Mouse (Mus musculus) brain, adult 10 weeks (tissue): ENCODE measurements around the gene Gm39566. TPM values are rescaled to one million over a fixed set of nuclear protein-coding genes. Genes with fewer than 3 reads are reported as not detected.

Experiments used
- polyA plus RNA-seq: library from polyadenylated mRNA; stranded (reverse); fragments of 350-450 nt; fragmentation: Illumina TruSeq; extraction: RNeasy Lipid Tissue Mini Kit (QIAGEN cat#74804); gene quantifications from one replicate; pipeline ENCODE4 v1.2.3, GENCODE M21; 2015; ENCODE audit warnings: low read depth, low replicate concordance

Gene Gm39566
- polyA plus RNA-seq, result not detected

DNA sequence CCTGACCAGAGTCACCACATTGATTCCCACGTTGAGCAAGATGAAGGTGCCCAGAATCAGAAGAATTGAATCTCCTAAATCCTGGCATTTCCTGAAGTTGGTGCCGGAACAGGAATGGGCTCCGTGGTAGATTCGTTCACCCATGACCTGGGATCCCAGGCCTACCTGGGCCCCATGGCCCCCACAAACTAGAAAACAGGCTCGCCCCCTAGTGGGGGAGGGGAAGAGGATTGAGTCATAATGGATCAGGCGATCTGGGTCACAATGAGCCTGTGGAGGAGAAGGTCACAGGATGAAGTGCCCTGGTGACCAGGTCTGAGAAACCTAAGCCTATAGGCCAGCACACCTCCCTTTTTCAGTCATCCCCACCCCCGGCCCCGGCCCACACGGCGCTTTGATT lies at the start of gene Gm39566:
TSS of gene Gm39566 (minus strand) at position 144 of the 400 bp plus-strand sequence.

DNA sequence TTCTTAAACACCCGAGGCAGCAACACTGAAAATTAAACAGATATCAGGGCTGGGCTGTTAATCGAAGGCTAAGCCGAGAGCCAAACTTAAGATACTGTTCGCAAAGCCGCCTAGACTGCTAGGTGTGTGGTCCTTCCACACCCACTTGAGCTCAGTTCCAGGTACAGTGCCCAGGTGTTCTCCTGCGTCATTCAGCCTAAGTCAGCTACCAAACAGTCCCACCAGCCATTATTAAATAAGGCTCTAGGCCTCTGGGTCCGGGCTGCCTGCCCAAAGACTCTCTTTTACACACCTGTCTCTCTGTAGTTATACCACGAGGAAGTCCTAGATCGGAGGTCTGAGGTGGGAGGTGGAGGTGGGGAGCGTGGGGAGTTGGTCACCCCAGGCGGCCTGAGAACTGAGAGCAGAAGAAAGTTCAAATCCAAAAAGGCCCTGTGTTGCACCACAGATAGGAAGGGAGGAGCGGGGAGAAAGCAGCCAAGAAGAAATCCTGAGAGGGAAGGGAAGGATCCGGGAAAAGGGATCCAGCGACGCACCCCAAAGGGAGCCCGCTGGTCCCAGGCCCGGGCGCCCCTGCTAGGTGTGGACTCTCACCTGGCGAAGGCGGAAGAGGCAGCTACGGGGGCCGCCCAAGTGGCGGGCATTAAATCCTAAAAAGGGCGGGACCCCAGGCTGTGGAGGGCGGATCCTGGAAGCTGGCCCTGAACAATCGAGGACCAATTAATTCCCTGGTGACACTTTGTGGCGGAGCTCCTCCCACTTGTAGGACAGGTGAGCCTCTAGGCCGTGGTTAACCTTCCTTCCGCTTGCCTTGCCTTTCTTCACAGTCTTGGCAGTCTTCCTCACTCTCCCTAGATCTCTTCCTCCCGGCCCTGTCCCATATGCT lies 43.3 kb upstream of the Gm39566 start, which contains the start of gene Tnk1:
TSS of gene Tnk1 (minus strand) at position 618 of the 886 bp plus-strand sequence.

GRCm38 (mm10) chr11:69846198-69846680 lies 31.1 kb upstream of the Gm39566 start, which contains the start of gene Plscr3:
Plscr3 (plus strand) TSS chr11:69846376.

GRCm38 (mm10) chr11:69837952-69838713 lies 23.0 kb upstream of the Gm39566 start, which contains the start of gene Tmem256:
Tmem256 (plus strand) TSS chr11:69838514.

DNA sequence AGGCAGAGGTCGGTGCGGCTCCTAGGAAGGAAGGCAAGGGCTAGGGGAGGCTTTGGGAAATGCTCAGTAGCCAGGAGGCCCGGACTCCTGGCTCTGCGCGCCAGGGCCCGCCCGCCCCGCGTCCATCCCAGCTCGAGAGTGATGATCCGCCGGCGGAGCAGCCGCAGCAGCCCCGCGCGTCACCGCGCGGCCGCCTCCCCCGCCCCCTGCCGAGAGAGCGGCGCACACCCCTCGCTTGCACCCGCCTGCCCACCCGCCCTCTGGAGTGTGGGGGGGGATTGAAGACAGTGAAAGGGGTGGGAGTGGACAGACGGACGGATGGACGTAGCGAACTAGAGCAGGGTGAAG lies 22.5 kb upstream of the Gm39566 start, which contains the start of gene Nlgn2:
TSS of gene Nlgn2 (minus strand) at position 181 of the 348 bp plus-strand sequence.

GRCm38 (mm10) chr11:69822080-69822479 lies 7.0 kb upstream of the Gm39566 start, which contains the start of gene Spem1:
Spem1 (minus strand) TSS chr11:69822180.

DNA sequence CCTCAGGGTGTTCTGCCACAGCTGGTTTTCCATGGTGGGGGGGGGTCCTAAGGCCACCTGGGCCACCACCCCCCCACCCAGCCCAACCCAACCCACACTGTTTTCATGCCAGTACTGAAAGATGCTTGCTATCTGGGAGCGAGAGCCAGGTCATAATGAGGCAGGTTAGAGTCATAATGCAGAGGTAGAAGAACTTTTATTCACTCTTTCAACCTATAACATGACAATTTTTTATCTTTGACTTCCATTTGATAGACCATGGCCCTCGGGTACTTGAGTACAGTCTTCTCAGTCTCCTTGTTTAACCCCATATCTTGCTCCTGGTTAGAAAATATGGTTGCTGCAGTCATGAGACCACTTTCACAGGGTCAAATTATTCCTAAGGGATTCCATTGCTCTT lies 3.3 kb upstream of the Gm39566 start, which contains the start of gene Spem2:
TSS of gene Spem2 (minus strand) at position 101 of the 400 bp plus-strand sequence.

DNA sequence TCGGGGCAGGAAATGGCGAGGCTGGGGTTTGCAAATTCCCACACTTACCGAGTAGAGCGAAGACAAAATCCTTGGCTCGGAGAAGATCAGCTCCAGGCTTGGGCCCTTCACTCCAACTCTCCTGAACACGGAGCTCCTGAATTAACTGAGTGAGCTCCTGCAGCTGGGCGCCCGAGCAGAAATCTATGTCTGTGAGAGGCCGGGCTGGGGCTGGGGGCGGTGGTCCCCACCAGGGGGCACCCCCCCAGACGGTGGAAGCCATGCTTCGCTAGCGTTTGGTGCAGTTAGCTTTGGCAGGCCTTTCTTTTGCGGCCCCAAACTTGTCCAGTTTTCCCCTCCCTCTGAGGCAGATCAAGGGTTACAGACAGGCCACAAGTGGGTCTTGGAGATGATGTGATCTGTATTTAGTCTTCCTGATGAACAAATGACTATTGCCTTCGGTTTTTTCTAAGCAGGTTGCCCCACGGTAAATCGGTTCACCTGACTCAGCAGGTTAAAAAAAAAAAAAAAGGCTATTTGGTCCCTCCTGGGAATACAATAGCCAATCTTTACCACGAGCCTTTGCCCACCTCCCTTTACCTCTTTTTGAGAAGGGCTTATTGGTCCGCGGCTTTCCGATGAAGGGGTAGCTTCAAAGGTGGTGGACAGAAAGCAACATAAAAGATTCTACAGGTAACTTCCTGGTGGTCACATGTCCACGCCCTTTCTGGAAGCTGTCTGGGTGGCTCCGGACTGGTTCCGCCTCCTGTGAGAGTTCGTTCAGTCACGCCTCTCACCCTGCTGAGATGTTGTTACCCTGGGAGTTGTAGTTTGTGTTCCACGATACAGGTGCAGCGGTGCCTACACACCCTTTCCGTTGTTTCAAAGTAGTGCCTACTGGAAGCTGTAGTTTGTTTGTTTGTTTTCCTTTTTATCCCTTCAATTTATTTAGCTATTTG lies 9.9 kb downstream of the Gm39566 start, which contains the start of gene Tmem102:
TSS of gene Tmem102 (minus strand) at position 653 of the 938 bp plus-strand sequence.

GRCm38 (mm10) chr11:69801379-69801977 lies 13.6 kb downstream of the Gm39566 start, which contains the start of gene Fgf11:
Fgf11 (minus strand) TSS chr11:69801857.

GRCm38 (mm10) chr11:69795168-69795982 lies 19.7 kb downstream of the Gm39566 start, which contains the start of gene Chrnb1:
Chrnb1 (minus strand) TSS chr11:69795943.

GRCm38 (mm10) chr11:69765221-69766125 lies 49.6 kb downstream of the Gm39566 start, which contains the start of gene Zbtb4:
Zbtb4 (plus strand) TSS chr11:69765912.

DNA sequence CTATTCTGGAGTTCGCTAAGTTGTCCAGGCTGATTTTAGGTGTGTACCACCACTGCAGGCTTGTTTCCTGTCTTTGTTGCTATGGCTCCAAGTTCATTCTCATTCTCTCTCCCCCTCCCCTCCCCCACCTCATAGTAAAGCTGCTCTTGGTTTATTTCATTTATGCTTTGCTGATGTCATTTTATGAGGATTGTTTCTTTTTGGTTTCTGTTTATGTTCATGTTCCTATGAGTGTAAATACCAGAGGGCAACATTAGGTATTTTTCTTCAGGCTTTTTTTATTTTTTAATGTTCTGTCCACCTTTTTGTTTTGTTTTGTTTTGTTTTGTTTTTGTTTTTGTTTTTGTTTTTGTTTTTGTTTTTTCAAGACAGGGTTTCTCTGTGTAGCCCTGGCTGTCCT lies 53.2 kb downstream of the Gm39566 start, which contains the start of gene Slc35g3:
TSS of gene Slc35g3 (minus strand) at position 101 of the 400 bp plus-strand sequence.

Other genes starting within 250 kb of the Gm39566 start
- gene Wrap53, start 235.0 kb downstream of the Gm39566 start, polyA plus RNA-seq, result 12.1 TPM
- 21.0 TPM for gene Trp53, start 234.9 kb downstream of the Gm39566 start, polyA plus RNA-seq
- gene Atp1b2, start 209.4 kb downstream of the Gm39566 start, polyA plus RNA-seq, result 372 TPM
- not detected for gene Shbg, start 197.4 kb downstream of the Gm39566 start, polyA plus RNA-seq
- 20.6 TPM for gene Sat2, start 193.3 kb downstream of the Gm39566 start, polyA plus RNA-seq
- 92.2 TPM for gene Fxr2, start 182.3 kb downstream of the Gm39566 start, polyA plus RNA-seq
- gene Sox15, start 160.0 kb downstream of the Gm39566 start, polyA plus RNA-seq, result not detected
- gene Mpdu1, start 152.7 kb downstream of the Gm39566 start, polyA plus RNA-seq, result 97.8 TPM
- 18.2 TPM for gene Cd68, start 149.1 kb downstream of the Gm39566 start, polyA plus RNA-seq
- 435 TPM for gene Eif4a1, start 142.9 kb downstream of the Gm39566 start, polyA plus RNA-seq
- gene Senp3, start 133.2 kb downstream of the Gm39566 start, polyA plus RNA-seq, result 110 TPM
- gene Tnfsf13, start 129.5 kb downstream of the Gm39566 start, polyA plus RNA-seq, result 4.0 TPM
- gene Tnfsf12, start 119.4 kb downstream of the Gm39566 start, polyA plus RNA-seq, result 14.5 TPM
- 2.1 TPM for gene Tnfsfm13, start 119.2 kb downstream of the Gm39566 start, polyA plus RNA-seq
- 26.2 TPM for gene Polr2a, start 56.7 kb downstream of the Gm39566 start, polyA plus RNA-seq
- gene Slc35g3, start 53.3 kb downstream of the Gm39566 start, polyA plus RNA-seq, result not detected
- gene Zbtb4, start 49.4 kb downstream of the Gm39566 start, polyA plus RNA-seq, result 61.8 TPM
- gene Chrnb1, start 19.4 kb downstream of the Gm39566 start, polyA plus RNA-seq, result 0.61 TPM
- 16.9 TPM for gene Fgf11, start 13.4 kb downstream of the Gm39566 start, polyA plus RNA-seq
- not detected for gene Tmem102, start 9.7 kb downstream of the Gm39566 start, polyA plus RNA-seq
- gene Spem2, start 3.2 kb upstream of the Gm39566 start, polyA plus RNA-seq, result not detected
- gene Spem1, start 6.9 kb upstream of the Gm39566 start, polyA plus RNA-seq, result not detected
- gene Nlgn2, start 22.5 kb upstream of the Gm39566 start, polyA plus RNA-seq, result 101 TPM
- 280 TPM for gene Tmem256, start 23.2 kb upstream of the Gm39566 start, polyA plus RNA-seq
- gene Plscr3, start 31.1 kb upstream of the Gm39566 start, polyA plus RNA-seq, result 18.8 TPM
- gene Tnk1, start 43.4 kb upstream of the Gm39566 start, polyA plus RNA-seq, result not detected
- not detected for gene Tmem95, start 62.7 kb upstream of the Gm39566 start, polyA plus RNA-seq
- 1.7 TPM for gene Kctd11, start 66.1 kb upstream of the Gm39566 start, polyA plus RNA-seq
- gene Acap1, start 80.2 kb upstream of the Gm39566 start, polyA plus RNA-seq, result not detected
- 0.33 TPM for gene 2810408A11Rik, start 85.7 kb upstream of the Gm39566 start, polyA plus RNA-seq
- 63.2 TPM for gene Neurl4, start 85.8 kb upstream of the Gm39566 start, polyA plus RNA-seq
- gene Gps2, start 98.6 kb upstream of the Gm39566 start, polyA plus RNA-seq, result 35.4 TPM
- gene Eif5a, start 106.7 kb upstream of the Gm39566 start, polyA plus RNA-seq, result 640 TPM
- gene Ybx2, start 120.5 kb upstream of the Gm39566 start, polyA plus RNA-seq, result 4.8 TPM
- 1.4 TPM for gene Slc2a4, start 132.9 kb upstream of the Gm39566 start, polyA plus RNA-seq
- not detected for gene Cldn7, start 149.5 kb upstream of the Gm39566 start, polyA plus RNA-seq
- 108 TPM for gene Ctdnep1, start 165.9 kb upstream of the Gm39566 start, polyA plus RNA-seq
- 115 TPM for gene Elp5, start 167.2 kb upstream of the Gm39566 start, polyA plus RNA-seq
- gene Gabarap, start 175.8 kb upstream of the Gm39566 start, polyA plus RNA-seq, result 346 TPM
- 56.1 TPM for gene Phf23, start 180.5 kb upstream of the Gm39566 start, polyA plus RNA-seq
- gene Dvl2, start 185.3 kb upstream of the Gm39566 start, polyA plus RNA-seq, result 17.5 TPM
- 53.6 TPM for gene Acadvl, start 200.1 kb upstream of the Gm39566 start, polyA plus RNA-seq
- gene Dlg4, start 201.6 kb upstream of the Gm39566 start, polyA plus RNA-seq, result 491 TPM
- gene Asgr1, start 238.8 kb upstream of the Gm39566 start, polyA plus RNA-seq, result 2.2 TPM